Comparison of ENCODE assay signal across 9 mouse cellular contexts in the genomic region with DNA sequence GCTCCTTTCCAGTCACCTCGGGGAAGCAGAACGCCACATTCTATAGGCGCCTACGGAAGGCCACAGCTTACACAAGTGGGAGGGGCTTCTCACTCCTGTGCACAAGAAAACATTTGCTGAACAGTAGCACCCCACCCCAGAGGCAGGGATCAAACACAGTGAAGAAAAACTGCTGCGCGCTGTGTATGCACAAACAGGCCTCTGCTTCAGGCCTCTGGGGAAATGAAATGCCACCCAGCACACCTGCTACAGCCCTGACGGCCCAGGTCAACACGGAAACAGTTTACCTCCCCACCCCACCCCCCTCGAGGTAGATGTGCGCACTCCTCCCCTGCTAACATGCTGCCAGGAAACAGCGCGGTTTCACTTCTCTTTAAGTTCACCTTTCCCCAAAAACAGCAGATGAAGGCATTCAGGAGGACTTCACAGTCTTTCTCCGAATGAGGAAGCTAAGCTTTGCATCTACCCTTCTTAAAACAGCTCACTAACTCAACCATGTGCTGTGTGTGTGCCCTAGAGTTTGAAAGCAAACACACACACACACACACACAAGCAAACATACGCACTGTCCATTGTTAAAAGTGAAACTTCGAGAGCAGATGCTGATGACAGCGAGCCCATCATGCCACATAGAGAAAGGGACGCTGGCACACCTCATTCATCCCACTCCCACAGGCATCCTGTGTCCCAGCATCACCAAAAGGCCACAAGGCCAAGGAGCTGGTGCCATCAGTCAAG. TPM values are rescaled to one million over a fixed set of nuclear protein-coding genes. Genes with fewer than 3 reads are reported as not detected.
DNase-seq lines count a peak whose midpoint lies in the region; ATAC-seq and TF ChIP-seq lines count a peak whose summit lies in the region.
"Had no signal": no experiment of that assay in that cellular context is flagged by ENCODE, and none has a peak within 500 bp of the region (broad histone marks: within the 10 kb centered on the region; RNA-seq: fewer than 3 reads in every experiment).

No protein-coding gene starts in this region.

- peak overlapping the region; percentile 42 for H3K4me2 ChIP-seq in lung, embryonic 14.5 days
- H3K4me2 ChIP-seq in forebrain, embryonic 15.5 days (replicated peaks) = no peak overlapping the region
- H3K4me2 ChIP-seq in liver, postnatal 0 days (ENCODE audit: low read depth, low read length) = peak overlapping the region; percentile 68
- H3K4me2 ChIP-seq in stomach, postnatal 0 days (replicated peaks; ENCODE audit: low read depth) = peak overlapping the region; percentile 17

- no peak for TF ChIP-seq CTCF in lung, embryonic 14.5 days (IDR thresholded peaks at IDR 0.05; ENCODE audit: low read depth)
- TF ChIP-seq CTCF in liver, postnatal 0 days (IDR thresholded peaks at IDR 0.05; ENCODE audit: low read depth) = no peak
- TF ChIP-seq CTCF in stomach, postnatal 0 days (IDR thresholded peaks at IDR 0.05; ENCODE audit: low read depth) = no peak

- peaks cover 13% of the 10 kb centered on the region; the same call in 1 of the 2 replicates for H3K36me3 ChIP-seq in lung, embryonic 14.5 days (ENCODE audit: insufficient read depth)
- H3K36me3 ChIP-seq in forebrain, embryonic 15.5 days = no peaks in the 10 kb centered on the region
- peaks cover 9% of the 10 kb centered on the region for H3K36me3 ChIP-seq in liver, postnatal 0 days (replicated peaks; ENCODE audit: insufficient read depth, low read length)
- no peaks in the 10 kb centered on the region for H3K36me3 ChIP-seq in stomach, postnatal 0 days (ENCODE audit: control insufficient read depth, insufficient read depth, low read length)

- peaks cover 50% of the 10 kb centered on the region for H3K4me1 ChIP-seq in lung, embryonic 14.5 days (ENCODE audit: insufficient read depth)
- peaks cover 26% of the 10 kb centered on the region for H3K4me1 ChIP-seq in forebrain, embryonic 15.5 days
- peaks cover 85% of the 10 kb centered on the region for H3K4me1 ChIP-seq in liver, postnatal 0 days (ENCODE audit: insufficient read depth)
- H3K4me1 ChIP-seq in stomach, postnatal 0 days (replicated peaks; ENCODE audit: control insufficient read depth, insufficient read depth) = peaks cover 17% of the 10 kb centered on the region

- 0 out of 2 replicates have a peak overlapping the region, but pooled peaks have one; percentile 11 for H3K9ac ChIP-seq in lung, embryonic 14.5 days
- no peak overlapping the region for H3K9ac ChIP-seq in forebrain, embryonic 15.5 days (replicated peaks)
- peak overlapping the region; percentile 44 for H3K9ac ChIP-seq in liver, postnatal 0 days (replicated peaks)
- H3K9ac ChIP-seq in stomach, postnatal 0 days (ENCODE audit: low read length) = peak overlapping the region; percentile 48

- no peak overlapping the region for H3K4me3 ChIP-seq in lung, embryonic 14.5 days (ENCODE audit: low read depth, low read length)
- H3K4me3 ChIP-seq in forebrain, embryonic 15.5 days = no peak overlapping the region
- peak overlapping the region; percentile 19 for H3K4me3 ChIP-seq in liver, postnatal 0 days (ENCODE audit: low read depth, low read length)
- no peak overlapping the region for H3K4me3 ChIP-seq in stomach, postnatal 0 days (ENCODE audit: low read depth, low read length)
- H3K4me3 ChIP-seq: myocyte had no signal

- H3K27ac ChIP-seq in lung, embryonic 14.5 days (ENCODE audit: low read depth) = peak overlapping the region; percentile 44
- H3K27ac ChIP-seq in forebrain, embryonic 15.5 days (replicated peaks) = no peak overlapping the region
- peak overlapping the region; percentile 91 for H3K27ac ChIP-seq in liver, postnatal 0 days (ENCODE audit: low read depth)
- H3K27ac ChIP-seq in stomach, postnatal 0 days (replicated peaks) = peak overlapping the region; percentile 65

- H3K9me3 ChIP-seq in lung, embryonic 14.5 days (ENCODE audit: low read depth, low read length) = no peaks in the 10 kb centered on the region
- no peaks in the 10 kb centered on the region for H3K9me3 ChIP-seq in forebrain, embryonic 15.5 days
- no peaks in the 10 kb centered on the region for H3K9me3 ChIP-seq in liver, postnatal 0 days (ENCODE audit: low read length)
- no peaks in the 10 kb centered on the region for H3K9me3 ChIP-seq in stomach, postnatal 0 days (ENCODE audit: control insufficient read depth, low read length)

- 41% methylated on average over 17 of the region's 17 CpGs for WGBS in lung, embryonic 14.5 days
- 73% methylated on average over 17 of the region's 17 CpGs for WGBS in forebrain, embryonic 15.5 days
- 6% methylated on average over 17 of the region's 17 CpGs for WGBS in liver, postnatal 0 days (ENCODE audit: insufficient replicate concordance)
- WGBS in stomach, postnatal 0 days = 40% methylated on average over 17 of the region's 17 CpGs

- H3K27me3 ChIP-seq in lung, embryonic 14.5 days (ENCODE audit: insufficient read depth, low read length) = no peaks in the 10 kb centered on the region
- H3K27me3 ChIP-seq in forebrain, embryonic 15.5 days = no peaks in the 10 kb centered on the region
- no peaks in the 10 kb centered on the region for H3K27me3 ChIP-seq in liver, postnatal 0 days (ENCODE audit: insufficient read depth, low read length)
- H3K27me3 ChIP-seq in stomach, postnatal 0 days (ENCODE audit: control insufficient read depth, insufficient read depth, low read length) = no peaks in the 10 kb centered on the region

- no peak for TF ChIP-seq EP300 in liver, postnatal 0 days (IDR thresholded peaks at IDR 0.05; ENCODE audit: low read depth)
- no peak for TF ChIP-seq EP300 in stomach, postnatal 0 days (optimal IDR thresholded peaks at IDR 0.05)

- ATAC-seq in lung, embryonic 14.5 days (ENCODE audit: insufficient read depth) = peak; percentile 42
- peak; percentile 50; the same call in 1 of the 2 replicates for ATAC-seq in forebrain, embryonic 15.5 days (replicated peaks)
- ATAC-seq in liver, postnatal 0 days = peak; percentile 74
- peak; percentile 80 for ATAC-seq in stomach, postnatal 0 days (ENCODE audit: low FRiP score, low TSS enrichment)

- DNase-seq in lung, embryonic 14.5 days = peak; percentile 29
- no peak for DNase-seq in lung, postnatal 14 days
- DNase-seq in liver, postnatal 0 days = peak; percentile 68
- DNase-seq in stomach, postnatal 0 days (ENCODE audit: low spot score) = peak; percentile 78
- no peak for DNase-seq in cerebellum, adult 9-11 months
- no peak for DNase-seq in right cerebral cortex, postnatal 25 days
- DNase-seq in kidney, postnatal 10 days = no peak

RNA-seq across cellular contexts. Expression of a gene that starts 13.7 kb away (rescaled TPM):
- polyA plus RNA-seq in lung, embryonic 14.5 days (2014; fragmentation: Nextera tagmentation; extraction: Ambion mirVana) = 50.3 and 51.7 TPM in 2 replicates
- 23.3 and 24.4 TPM in 2 replicates for polyA plus RNA-seq in forebrain, embryonic 15.5 days (2015; fragmentation: Nextera tagmentation; extraction: Ambion mirVana)
- 19.3 and 20.4 TPM in 2 replicates for polyA plus RNA-seq in liver, postnatal 0 days (2015; fragmentation: Nextera tagmentation; extraction: Ambion mirVana)
- 34.0 and 35.9 TPM in 2 replicates for polyA plus RNA-seq in stomach, postnatal 0 days (2015; fragmentation: Nextera tagmentation; extraction: Ambion mirVana)

Comparison
In these comparisons a context has a peak if more than half of its experiments do, and no peak if none do; other contexts are left out.
1. DNase-seq: peak in lung, embryonic 14.5 days (single experiment), liver, postnatal 0 days (single experiment) and stomach, postnatal 0 days (single experiment); none in lung, postnatal 14 days (single experiment), cerebellum, adult 9-11 months (single experiment), right cerebral cortex, postnatal 25 days (single experiment) and kidney, postnatal 10 days (single experiment).
2. Peak in every context shown above with its lines, with median percentiles within 50 percentile points of each other: ATAC-seq.